Mouse (Mus musculus): ENCODE measurements around the gene Rbfox3. TPM values are rescaled to one million over a fixed set of nuclear protein-coding genes. Genes with fewer than 3 reads are reported as not detected.

Gene Rbfox3
- total RNA-seq, 2 experiments from 2014 or later: 185 to 192 TPM

GRCm38 (mm10) chr11:118637718-118638117 lies 273.7 kb downstream of the Rbfox3 start:
- DNase-seq: no peak
- intact Hi-C loops (cut with DNase I): no loop called here

- no peak for DNase-seq
- intact Hi-C loops (cut with DNase I): no loop called here
These were observed 276.8 kb downstream of the Rbfox3 start for GRCm38 (mm10) chr11:118634647-118635046.

GRCm38 (mm10) chr11:118629718-118630117 lies 281.7 kb downstream of the Rbfox3 start:
- no peak for DNase-seq
- intact Hi-C loops (cut with DNase I): no loop called here

DNA sequence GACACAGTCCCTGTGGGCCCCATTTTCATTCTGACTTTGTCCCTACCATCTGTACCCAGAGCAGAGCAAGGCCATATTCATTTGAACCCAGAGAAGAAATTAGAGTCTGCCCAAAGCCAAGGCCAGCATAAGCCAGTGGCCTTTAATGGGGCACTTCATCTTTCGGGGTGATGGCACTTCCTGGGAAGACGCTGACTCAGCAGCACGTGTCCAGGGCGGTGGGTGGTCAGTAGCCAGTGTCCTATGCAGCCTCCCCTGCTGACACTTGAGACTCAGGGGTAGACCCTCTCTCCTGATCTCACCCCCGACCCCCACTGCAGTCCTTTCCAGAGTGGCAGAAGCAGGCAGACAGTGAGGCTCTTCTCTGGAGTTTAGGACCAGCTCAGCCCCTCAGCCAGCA lies 283.9 kb downstream of the Rbfox3 start:
- DNase-seq: no peak
- intact Hi-C loops (cut with DNase I): no loop called here

DNA sequence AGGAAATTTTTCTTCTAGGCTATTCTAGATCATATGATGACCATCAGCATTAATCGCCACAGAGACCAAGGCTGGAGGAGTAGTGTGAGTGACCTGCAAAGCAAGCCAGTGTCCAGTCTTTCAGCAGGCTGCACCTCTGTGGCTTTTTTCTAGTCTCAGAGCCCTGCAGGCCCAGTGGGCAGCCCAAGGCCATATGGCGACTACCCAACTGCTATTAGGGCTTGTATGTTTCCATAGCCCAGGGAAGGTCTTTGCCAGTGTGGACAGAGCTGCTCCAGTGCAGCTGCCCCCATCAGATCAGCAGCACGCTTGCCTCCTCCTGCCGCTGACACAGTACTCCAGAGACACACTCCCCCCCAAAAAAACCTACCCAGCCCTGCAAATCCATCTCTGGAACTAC lies 290.5 kb downstream of the Rbfox3 start:
- intact Hi-C loops (cut with DNase I): no loop called here
- DNase-seq: no peak

DNA sequence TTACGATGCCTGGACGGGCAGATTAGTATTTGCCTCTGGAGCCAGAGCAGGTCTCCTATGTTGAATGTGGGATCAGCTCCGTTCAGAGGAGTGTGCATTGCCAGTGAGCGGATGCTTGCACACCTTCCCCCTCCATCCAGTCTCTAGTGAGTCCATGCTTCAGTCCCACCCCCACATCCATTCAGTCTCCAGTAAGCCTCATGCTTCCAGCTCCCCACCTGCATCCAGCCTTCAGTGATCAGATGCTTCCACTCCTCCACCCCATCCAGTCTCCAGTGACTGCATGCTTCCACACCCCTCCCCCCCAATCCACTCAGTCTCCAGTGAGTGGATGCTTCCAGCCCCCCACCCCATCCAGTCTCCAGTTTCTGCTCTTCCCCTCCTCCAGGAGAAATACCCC lies 297.3 kb downstream of the Rbfox3 start:
- intact Hi-C loops (cut with DNase I): no loop called here
- no peak for DNase-seq

DNA sequence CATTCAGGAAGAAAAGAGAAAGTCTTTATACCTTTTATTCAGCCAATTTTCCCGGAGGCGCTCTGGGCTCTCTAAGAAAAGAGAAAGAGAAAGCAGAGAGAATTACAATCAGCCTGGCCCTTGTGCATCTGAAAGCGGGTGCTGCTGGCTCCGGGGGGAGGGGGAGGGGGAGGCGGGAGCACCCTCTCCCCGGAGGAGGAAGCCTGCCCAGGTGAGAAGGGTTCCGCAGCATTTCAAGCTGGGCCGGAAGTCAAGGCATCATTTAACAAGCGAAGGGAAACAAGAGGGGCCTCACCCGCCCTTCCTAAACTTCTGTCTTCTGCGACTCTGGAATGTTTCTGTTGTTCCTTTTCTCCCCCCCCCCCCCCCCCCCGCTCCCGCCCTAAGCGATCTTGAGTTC lies 301.3 kb downstream of the Rbfox3 start:
- intact Hi-C loops (cut with DNase I): no loop called here
- DNase-seq: no peak

- DNase-seq: no peak
- intact Hi-C loops (cut with DNase I): no loop called here
These were observed 302.0 kb downstream of the Rbfox3 start for GRCm38 (mm10) chr11:118609236-118610000.

DNA sequence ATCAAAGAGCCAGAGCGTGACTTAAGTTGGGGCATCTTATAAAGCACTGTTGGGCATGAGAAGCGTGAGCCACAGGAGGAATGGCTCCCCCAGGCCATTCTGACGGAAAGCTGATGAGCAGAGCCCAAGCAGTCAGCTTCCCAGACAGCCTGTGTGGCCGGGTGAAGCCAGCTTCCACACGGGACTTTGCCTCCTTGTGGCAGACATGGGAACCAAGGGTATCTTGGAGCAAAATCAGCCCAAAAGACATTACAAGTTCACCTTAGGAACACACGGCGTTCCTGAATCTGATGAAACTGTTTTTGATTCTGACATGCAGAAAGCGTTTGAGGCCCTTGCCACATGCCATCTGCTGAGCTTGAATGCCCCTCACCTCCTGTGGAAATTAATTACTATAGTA lies 303.5 kb downstream of the Rbfox3 start:
- intact Hi-C loops (cut with DNase I): no loop called here
- DNase-seq: no peak

- intact Hi-C loops (cut with DNase I): no loop called here
These were observed 305.8 kb downstream of the Rbfox3 start for GRCm38 (mm10) chr11:118605570-118605969.

GRCm38 (mm10) chr11:118604206-118604605 lies 307.2 kb downstream of the Rbfox3 start:
- intact Hi-C loops (cut with DNase I): no loop called here
- peak; percentile 83 for DNase-seq

More at GRCm38 (mm10) chr11:118605570-118605969, 305.8 kb downstream of the Rbfox3 start:
- no peak for DNase-seq

- intact Hi-C loops (cut with DNase I): no loop called here
These were observed 308.3 kb downstream of the Rbfox3 start for GRCm38 (mm10) chr11:118603126-118603525.

GRCm38 (mm10) chr11:118601484-118601883 lies 309.9 kb downstream of the Rbfox3 start:
- peak; percentile 28 for DNase-seq
- intact Hi-C loops (cut with DNase I): no loop called here

More at GRCm38 (mm10) chr11:118603126-118603525, 308.3 kb downstream of the Rbfox3 start:
- DNase-seq: no peak

DNA sequence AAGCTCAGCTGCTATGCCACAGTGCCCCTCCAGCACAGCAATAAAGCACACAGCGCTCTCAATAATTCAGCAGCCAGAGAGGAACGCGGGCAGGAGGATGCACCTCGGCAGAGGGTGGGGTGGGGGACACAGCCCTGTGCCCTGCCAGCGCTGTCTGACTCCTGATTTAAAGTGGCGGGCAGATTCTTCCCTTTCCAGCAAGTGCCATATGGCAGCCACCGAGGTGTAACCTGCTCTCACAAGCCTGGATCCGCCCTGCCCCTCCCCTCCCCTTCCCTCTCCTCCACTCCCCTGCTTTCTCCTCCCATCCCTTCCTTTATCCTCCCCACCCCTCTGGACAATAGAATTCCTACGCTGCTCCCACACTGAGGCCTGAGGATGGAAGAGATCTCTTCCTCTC lies 311.2 kb downstream of the Rbfox3 start:
- peak; percentile 66 for DNase-seq

DNA sequence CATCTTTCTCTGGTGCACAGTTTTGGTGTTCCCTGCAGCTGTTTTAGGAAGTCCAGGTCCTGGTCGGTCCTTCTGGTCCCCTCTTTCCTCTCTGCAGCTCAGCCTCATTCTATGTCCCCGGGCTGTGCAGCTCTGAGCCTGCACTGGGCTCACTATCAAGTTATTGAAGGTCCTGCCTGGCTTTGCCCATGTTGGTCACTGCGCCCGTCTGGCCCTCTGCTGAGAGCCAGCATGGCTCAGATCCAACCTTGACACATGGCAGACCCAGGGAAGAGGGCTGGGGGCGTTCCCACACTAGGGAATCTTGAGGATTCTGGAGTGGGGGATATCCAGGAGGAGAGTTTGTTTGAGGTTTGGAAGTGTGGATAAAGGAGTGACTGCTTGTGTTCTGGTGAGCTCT lies 312.7 kb downstream of the Rbfox3 start:
- DNase-seq: peak; percentile 78
- intact Hi-C loops (cut with DNase I): no loop called here

More for the DNA sequence above, 311.2 kb downstream of the Rbfox3 start:
- intact Hi-C loops (cut with DNase I): no loop called here

DNA sequence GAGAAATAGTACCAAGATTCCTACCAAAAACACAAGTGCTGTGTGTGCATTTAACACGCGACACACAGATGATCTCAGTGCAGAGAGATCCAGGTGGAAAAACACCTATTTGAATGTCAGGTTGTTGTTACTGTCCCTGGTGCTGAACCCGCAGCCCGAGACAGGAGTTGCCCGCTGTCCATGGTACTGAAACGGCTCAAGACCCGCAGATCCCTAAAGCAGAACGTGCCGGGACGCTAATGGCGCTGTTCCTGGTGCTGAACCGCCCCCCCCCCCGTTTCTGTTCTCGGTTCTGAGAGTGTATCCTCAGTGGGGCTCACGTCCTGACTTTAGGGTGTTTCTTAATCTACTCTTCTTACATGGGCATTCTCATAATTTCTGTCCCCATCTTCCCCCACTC lies 326.6 kb downstream of the Rbfox3 start:
- intact Hi-C loops (cut with DNase I): no loop called here
- DNase-seq: peak; percentile 66

- intact Hi-C loops (cut with DNase I): no loop called here
- peak; percentile 65 for DNase-seq
These were observed 327.4 kb downstream of the Rbfox3 start for GRCm38 (mm10) chr11:118583989-118584388.

- no peak for DNase-seq
- intact Hi-C loops (cut with DNase I): no loop called here
These were observed 327.8 kb downstream of the Rbfox3 start for GRCm38 (mm10) chr11:118583573-118583972.

DNA sequence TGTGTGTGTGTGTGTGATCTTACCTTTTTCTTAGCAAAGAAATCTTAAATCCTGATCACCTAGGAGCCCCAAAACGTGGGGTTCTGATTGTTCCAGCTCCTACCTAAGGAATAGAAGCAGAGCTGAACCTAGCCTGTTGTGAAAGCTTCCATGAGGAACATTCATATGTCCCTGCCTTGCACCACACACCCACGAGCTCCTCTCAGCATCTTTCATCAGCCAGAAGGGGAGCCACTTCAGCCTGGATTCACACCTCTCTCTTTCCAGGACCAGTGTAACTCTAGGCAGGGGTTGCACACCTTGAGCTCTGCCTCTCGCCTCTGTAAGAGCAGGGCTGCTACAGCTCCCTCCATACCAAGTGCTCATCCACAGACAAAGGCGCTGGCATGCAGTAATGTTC lies 330.4 kb downstream of the Rbfox3 start:
- DNase-seq: no peak
- intact Hi-C loops (cut with DNase I): no loop called here

GRCm38 (mm10) chr11:118579622-118580021 lies 331.8 kb downstream of the Rbfox3 start:
- intact Hi-C loops (cut with DNase I): loop anchor here (10.0 kb wide), 1 partner anchor 395 kb away; no protein-coding TSS in a partner anchor

GRCm38 (mm10) chr11:118577271-118577670 lies 334.1 kb downstream of the Rbfox3 start:
- intact Hi-C loops (cut with DNase I): loop anchor here (10.0 kb wide), 1 partner anchor 398 kb away; no protein-coding TSS in a partner anchor
- no peak for DNase-seq

More at GRCm38 (mm10) chr11:118579622-118580021, 331.8 kb downstream of the Rbfox3 start:
- no peak for DNase-seq

- intact Hi-C loops (cut with DNase I): loop anchor here (10.0 kb wide), 1 partner anchor 398 kb away; no protein-coding TSS in a partner anchor
- DNase-seq: peak; percentile 61
These were observed 334.8 kb downstream of the Rbfox3 start for GRCm38 (mm10) chr11:118576611-118577010.

Measured in left cerebral cortex, postnatal 4 days (tissue).